Comparison of ENCODE assay signal across 8 mouse cellular contexts in the genomic region with DNA sequence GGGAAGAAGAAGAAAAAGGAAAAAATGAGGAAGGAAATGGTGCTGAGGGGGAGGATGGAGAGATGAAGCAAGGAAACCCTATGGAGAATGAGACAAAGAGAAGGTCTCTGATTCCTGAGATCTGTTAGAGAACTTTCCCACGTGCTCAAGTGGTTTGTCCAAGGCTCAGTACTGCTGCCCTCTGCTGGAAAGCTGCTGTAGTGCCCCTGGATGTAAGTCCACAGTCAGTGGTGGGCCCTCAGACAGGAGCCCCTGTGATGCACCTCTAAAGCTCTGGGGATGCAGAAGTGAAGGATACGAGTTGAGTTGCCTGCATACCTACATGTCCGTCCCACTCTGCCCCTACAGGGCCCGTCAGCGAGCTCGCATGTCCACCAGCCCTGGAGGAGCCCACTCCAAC. TPM values are rescaled to one million over a fixed set of nuclear protein-coding genes. Genes with fewer than 3 reads are reported as not detected.
DNase-seq lines count a peak whose midpoint lies in the region; ATAC-seq and TF ChIP-seq lines count a peak whose summit lies in the region.

No protein-coding gene starts in this region.

- no peak for TF ChIP-seq POLR2A in olfactory bulb, adult 2 months (IDR thresholded peaks at IDR 0.05; ENCODE audit: insufficient read depth, low read depth, low read length)

- no peak for ATAC-seq in midbrain, embryonic 16.5 days
- peak; percentile 70; the same call in 1 of the 2 replicates for ATAC-seq in kidney, embryonic 14.5 days (ENCODE audit: low FRiP score, low TSS enrichment)
- peak; percentile 53 for ATAC-seq in liver, postnatal 0 days

- H3K27me3 ChIP-seq in midbrain, embryonic 10.5 days (ENCODE audit: low read depth, poor library complexity, severe bottlenecking): no peaks in the 10 kb centered on the region
- no peaks in the 10 kb centered on the region for H3K27me3 ChIP-seq in midbrain, embryonic 16.5 days (ENCODE audit: control insufficient read depth, insufficient read depth, low read depth, low read length)
- H3K27me3 ChIP-seq in kidney, embryonic 14.5 days (ENCODE audit: control insufficient read depth, insufficient read depth, low read length): no peaks in the 10 kb centered on the region
- no peaks in the 10 kb centered on the region for H3K27me3 ChIP-seq in liver, postnatal 0 days (ENCODE audit: insufficient read depth, low read length)

- H3K9ac ChIP-seq in midbrain, embryonic 16.5 days (ENCODE audit: low read depth, low read length): no peak overlapping the region
- no peak overlapping the region for H3K9ac ChIP-seq in kidney, embryonic 14.5 days (ENCODE audit: low read depth, low read length)
- H3K9ac ChIP-seq in liver, postnatal 0 days (replicated peaks): no peak overlapping the region

- 32% methylated on average over 6 of the region's 6 CpGs for WGBS in midbrain, embryonic 10.5 days
- whole genome bisulfite sequencing in midbrain, embryonic 16.5 days: 39% methylated on average over 6 of the region's 6 CpGs
- WGBS in kidney, embryonic 14.5 days: 40% methylated on average over 6 of the region's 6 CpGs
- WGBS in liver, postnatal 0 days (ENCODE audit: insufficient replicate concordance): 47% methylated on average over 6 of the region's 6 CpGs
- 37% methylated on average over 6 of the region's 6 CpGs for WGBS in olfactory bulb, adult 2 months

- no peak overlapping the region for H3K4me2 ChIP-seq in midbrain, embryonic 16.5 days (ENCODE audit: low read length)
- H3K4me2 ChIP-seq in kidney, embryonic 14.5 days (replicated peaks; ENCODE audit: low read depth, low read length): no peak overlapping the region
- no peak overlapping the region for H3K4me2 ChIP-seq in liver, postnatal 0 days (ENCODE audit: low read depth, low read length)

- peak; percentile 66 for DNase-seq in midbrain, embryonic 10.5 days (ENCODE audit: low spot score)
- DNase-seq in c-Kit-positive CD71-negative TER-119-negative erythroid progenitor cells, embryonic 14.5 days (ENCODE audit: low read depth): peak; percentile 62
- peak; percentile 52 to 64 for DNase-seq in frontal cortex, postnatal 36 days (ENCODE audit: low spot score in 2 of 2)
- peak; percentile 77 for DNase-seq in liver, postnatal 0 days
- peak; percentile 74 for DNase-seq in thymus, postnatal 0 days (ENCODE audit: low spot score)

- H3K4me3 ChIP-seq in midbrain, embryonic 10.5 days: no peak overlapping the region
- no peak overlapping the region for H3K4me3 ChIP-seq in midbrain, embryonic 16.5 days (ENCODE audit: low read depth, low read length)
- no peak overlapping the region for H3K4me3 ChIP-seq in kidney, embryonic 14.5 days (ENCODE audit: low read length)
- no peak overlapping the region for H3K4me3 ChIP-seq in liver, postnatal 0 days (ENCODE audit: low read depth, low read length)
- no peak overlapping the region for H3K4me3 ChIP-seq in olfactory bulb, adult 2 months (ENCODE audit: insufficient read depth, low read depth, low read length)

- TF ChIP-seq CTCF in liver, postnatal 0 days (IDR thresholded peaks at IDR 0.05; ENCODE audit: low read depth): peak; percentile 88
- TF ChIP-seq CTCF in olfactory bulb, adult 2 months (IDR thresholded peaks at IDR 0.05; ENCODE audit: insufficient read depth, low read depth, low read length): peak; percentile 52

- no peaks in the 10 kb centered on the region for H3K9me3 ChIP-seq in midbrain, embryonic 10.5 days (replicated peaks)
- no peaks in the 10 kb centered on the region for H3K9me3 ChIP-seq in midbrain, embryonic 16.5 days (replicated peaks; ENCODE audit: control insufficient read depth, low read length, poor library complexity, severe bottlenecking)
- no peaks in the 10 kb centered on the region for H3K9me3 ChIP-seq in kidney, embryonic 14.5 days (ENCODE audit: control insufficient read depth, low read length)
- H3K9me3 ChIP-seq in liver, postnatal 0 days (ENCODE audit: low read length): no peaks in the 10 kb centered on the region

- H3K36me3 ChIP-seq in midbrain, embryonic 10.5 days: no peaks in the 10 kb centered on the region
- H3K36me3 ChIP-seq in midbrain, embryonic 16.5 days (ENCODE audit: control insufficient read depth, insufficient read depth, low read length): no peaks in the 10 kb centered on the region
- no peaks in the 10 kb centered on the region for H3K36me3 ChIP-seq in kidney, embryonic 14.5 days (ENCODE audit: control insufficient read depth, insufficient read depth, low read length)
- no peaks in the 10 kb centered on the region for H3K36me3 ChIP-seq in liver, postnatal 0 days (replicated peaks; ENCODE audit: insufficient read depth, low read length)

- peaks cover 3% of the 10 kb centered on the region for H3K4me1 ChIP-seq in midbrain, embryonic 10.5 days
- H3K4me1 ChIP-seq in midbrain, embryonic 16.5 days (ENCODE audit: control insufficient read depth, insufficient read depth, low read length): peaks cover 2% of the 10 kb centered on the region
- H3K4me1 ChIP-seq in kidney, embryonic 14.5 days (ENCODE audit: control insufficient read depth, insufficient read depth, low read length): no peaks in the 10 kb centered on the region
- H3K4me1 ChIP-seq in liver, postnatal 0 days (ENCODE audit: insufficient read depth): 0 out of 2 replicates have a peak, but pooled peaks cover 1% of the 10 kb centered on the region
- H3K4me1 ChIP-seq in olfactory bulb, adult 2 months (ENCODE audit: control insufficient read depth, insufficient read depth, low read length): 0 out of 2 replicates have a peak, but pooled peaks cover 2% of the 10 kb centered on the region

- TF ChIP-seq EP300 in liver, postnatal 0 days (IDR thresholded peaks at IDR 0.05; ENCODE audit: low read depth): no peak

- no peak overlapping the region for H3K27ac ChIP-seq in midbrain, embryonic 10.5 days (replicated peaks)
- H3K27ac ChIP-seq in midbrain, embryonic 16.5 days (ENCODE audit: low read length): no peak overlapping the region
- H3K27ac ChIP-seq in kidney, embryonic 14.5 days (ENCODE audit: low read depth, low read length): no peak overlapping the region
- no peak overlapping the region for H3K27ac ChIP-seq in liver, postnatal 0 days (ENCODE audit: low read depth)
- no peak overlapping the region for H3K27ac ChIP-seq in olfactory bulb, adult 2 months (ENCODE audit: insufficient read depth, low read depth, low read length)

RNA-seq across cellular contexts. Expression of a gene that starts 5.5 kb away (rescaled TPM):
- polyA plus RNA-seq in midbrain, embryonic 10.5 days (2016; fragmentation: Nextera tagmentation; extraction: Ambion mirVana): 10.3 and 11.8 TPM in 2 replicates
- 12.0 and 12.1 TPM in 2 replicates for polyA plus RNA-seq in midbrain, embryonic 16.5 days (2015; fragmentation: Nextera tagmentation; extraction: Ambion mirVana)
- 8.9 and 11.7 TPM in 2 replicates for polyA plus RNA-seq in kidney, embryonic 14.5 days (2014; fragmentation: Nextera tagmentation; extraction: Ambion mirVana)
- 1.8 and 1.9 TPM in 2 replicates for polyA plus RNA-seq in liver, postnatal 0 days (2015; fragmentation: Nextera tagmentation; extraction: Ambion mirVana)
- not detected in 2 replicates for polyA plus RNA-seq in olfactory bulb, adult 2 months (2012; ENCODE audit: insufficient read depth, insufficient read length, low replicate concordance, missing spikeins)
- polyA plus RNA-seq in thymus, postnatal 0 days (2015; fragmentation: Nextera tagmentation; extraction: Ambion mirVana): 7.3 and 9.2 TPM in 2 replicates

RNA-seq across cellular contexts. Expression of a gene that starts 34.1 kb away (rescaled TPM):
- not detected in 2 replicates for polyA plus RNA-seq in midbrain, embryonic 10.5 days (2016; fragmentation: Nextera tagmentation; extraction: Ambion mirVana)
- polyA plus RNA-seq in midbrain, embryonic 16.5 days (2015; fragmentation: Nextera tagmentation; extraction: Ambion mirVana): not detected in 2 replicates
- not detected in 2 replicates for polyA plus RNA-seq in kidney, embryonic 14.5 days (2014; fragmentation: Nextera tagmentation; extraction: Ambion mirVana)
- 1.2 and 1.7 TPM in 2 replicates for polyA plus RNA-seq in liver, postnatal 0 days (2015; fragmentation: Nextera tagmentation; extraction: Ambion mirVana)
- not detected in 2 replicates for polyA plus RNA-seq in olfactory bulb, adult 2 months (2012; ENCODE audit: insufficient read depth, insufficient read length, low replicate concordance, missing spikeins)
- polyA plus RNA-seq in thymus, postnatal 0 days (2015; fragmentation: Nextera tagmentation; extraction: Ambion mirVana): 15.1 and 22.3 TPM in 2 replicates
